Mouse (Mus musculus) olfactory bulb, adult 2 months (tissue): ENCODE data around the gene Ptpn12.

Experiments used
- CTCF ChIP-seq: fragments of 200-500 bp; IDR thresholded peaks from 2 replicates; pipeline ENCODE4 v1.5.1; 2012; ENCODE audit warnings: low read depth, mild to moderate bottlenecking, low read length, moderate library complexity; ENCODE audit not compliant: insufficient read depth
- POLR2A ChIP-seq: fragments of 200-500 bp; IDR thresholded peaks from 2 replicates; pipeline ENCODE4 v1.6.1; 2012; ENCODE audit warnings: mild to moderate bottlenecking, low read depth, low read length, moderate library complexity; ENCODE audit not compliant: insufficient read depth

GRCm38 (mm10) chr5:20950516-20950854 is 105.2 kb downstream of the Ptpn12 start:
- TF ChIP-seq CTCF (no peak), POLR2A (no peak)
